Mouse (Mus musculus) adrenal gland, adult 2 months (tissue): ENCODE results near the gene Hmga1b. TPM values are rescaled to one million over a fixed set of nuclear protein-coding genes. Genes with fewer than 3 reads are reported as not detected.
"Not testable (repeated sequence)": the region's sequence is repeated elsewhere in the genome, so short reads cannot be mapped to it uniquely, and the experiment has no call there.

Experiments
- DNase-seq: peaks from one replicate; pipeline ENCODE4 v3.0.0; 2021
- polyA plus RNA-seq: library from polyadenylated mRNA; depleted of rRNA; stranded (reverse); fragments of >200 nt; gene quantifications from 2 replicates; pipeline ENCODE4 v1.2.3, GENCODE M21; 2012
- total RNA-seq, 2 experiments: library from RNA; stranded (reverse); gene quantifications; 2 replicates each; pipeline ENCODE4 v1.2.3; 2021

The Hmga1b gene
- total and polyA plus RNA-seq, 3 experiments = 2.8 to 12.3 (median 5.5) TPM

GRCm38 (mm10) chr11:120783426-120784063 lies 21.0 kb downstream of the Hmga1b start:
- DNase-seq = no peak

- peak; percentile 93 for DNase-seq
Measured at GRCm38 (mm10) chr11:120784064-120784791, 21.6 kb downstream of the Hmga1b start, which contains the start of the genes Rfng and Gps1. Gene Rfng (minus strand): TSS chr11:120784207. Gene Gps1 (plus strand): TSS chr11:120784272.

GRCm38 (mm10) chr11:120785145-120785544 lies 22.6 kb downstream of the Hmga1b start:
- no peak for DNase-seq

- not testable (repeated sequence) for DNase-seq
Measured at GRCm38 (mm10) chr11:120788460-120788859, 25.9 kb downstream of the Hmga1b start.

GRCm38 (mm10) chr11:120789355-120789754 lies 26.8 kb downstream of the Hmga1b start:
- DNase-seq = no peak

- no peak for DNase-seq
Measured at GRCm38 (mm10) chr11:120789810-120790209, 27.2 kb downstream of the Hmga1b start.

- DNase-seq = no peak
Measured at GRCm38 (mm10) chr11:120792652-120793051, 30.1 kb downstream of the Hmga1b start.

- peak; percentile 97 for DNase-seq
Measured at GRCm38 (mm10) chr11:120795756-120796613, 33.4 kb downstream of the Hmga1b start, which contains the start of gene Dus1l. Gene Dus1l (minus strand): TSS chr11:120796403.

GRCm38 (mm10) chr11:120796614-120796946 lies 34.0 kb downstream of the Hmga1b start:
- no peak for DNase-seq

GRCm38 (mm10) chr11:120798244-120798643 lies 35.6 kb downstream of the Hmga1b start:
- DNase-seq = no peak

GRCm38 (mm10) chr11:120799316-120799890 lies 36.8 kb downstream of the Hmga1b start:
- no peak for DNase-seq

- peak; percentile 94 for DNase-seq
Measured at GRCm38 (mm10) chr11:120800061-120800904, 37.7 kb downstream of the Hmga1b start.

- no peak for DNase-seq
Measured at GRCm38 (mm10) chr11:120804274-120804673, 41.7 kb downstream of the Hmga1b start.

- no peak for DNase-seq
Measured at GRCm38 (mm10) chr11:120804769-120805168, 42.2 kb downstream of the Hmga1b start.

GRCm38 (mm10) chr11:120805375-120806298 lies 43.0 kb downstream of the Hmga1b start:
- DNase-seq = no peak

- peak; percentile 58 for DNase-seq
Measured at GRCm38 (mm10) chr11:120808010-120808409, 45.4 kb downstream of the Hmga1b start.

- no peak for DNase-seq
Measured at GRCm38 (mm10) chr11:120812068-120812467, 49.5 kb downstream of the Hmga1b start.
